Mouse (Mus musculus) kidney, adult 2 months (tissue): ENCODE data around the gene Rasgef1c.

Source experiments
- CTCF ChIP-seq: fragments of 200-500 bp; conservative IDR thresholded peaks from 2 replicates; pipeline ENCODE4 v1.5.1; 2011; ENCODE audit warnings: low read depth, mild to moderate bottlenecking, control low read depth, low read length, moderate library complexity, mixed read lengths; ENCODE audit not compliant: insufficient read depth, insufficient read length
- POLR2A ChIP-seq: fragments of 200-500 bp; IDR thresholded peaks from one replicate; pipeline ENCODE4 v1.6.1; 2011; ENCODE audit warnings: low read depth, low read length, control low read depth

DNA sequence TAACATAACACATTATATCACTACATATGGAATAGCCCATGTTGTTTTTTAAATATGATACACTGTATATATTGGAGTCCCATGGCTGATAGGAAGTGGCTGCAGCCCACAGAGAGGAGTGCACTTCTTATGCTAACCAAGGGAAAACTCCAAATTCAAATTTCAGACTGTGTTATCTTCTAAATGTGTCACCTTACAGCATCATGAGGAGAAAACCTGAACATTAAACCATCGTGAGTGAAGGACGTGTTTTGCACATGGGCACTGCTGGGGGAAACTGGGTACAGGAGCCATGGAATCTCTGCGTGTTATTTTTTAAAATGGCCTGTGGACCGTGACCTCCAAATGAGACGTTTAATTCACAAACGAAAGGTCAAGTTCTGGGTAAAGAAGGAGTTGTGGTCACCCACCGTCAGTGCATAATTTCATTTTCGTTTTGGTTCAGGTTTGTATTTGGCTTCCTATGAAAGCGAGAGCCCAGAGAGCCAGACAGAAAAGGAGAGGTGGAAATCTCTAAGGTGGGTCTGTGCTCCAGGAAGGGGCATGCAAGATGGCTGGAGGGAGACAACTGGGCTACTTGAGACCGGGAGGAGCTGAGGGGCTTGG, 76.4 kb downstream of the Rasgef1c start:
- TF ChIP-seq POLR2A (no peak), CTCF (no peak)
